Mouse (Mus musculus): ENCODE data around the gene Rab6b.

Gene Rab6b

DNA sequence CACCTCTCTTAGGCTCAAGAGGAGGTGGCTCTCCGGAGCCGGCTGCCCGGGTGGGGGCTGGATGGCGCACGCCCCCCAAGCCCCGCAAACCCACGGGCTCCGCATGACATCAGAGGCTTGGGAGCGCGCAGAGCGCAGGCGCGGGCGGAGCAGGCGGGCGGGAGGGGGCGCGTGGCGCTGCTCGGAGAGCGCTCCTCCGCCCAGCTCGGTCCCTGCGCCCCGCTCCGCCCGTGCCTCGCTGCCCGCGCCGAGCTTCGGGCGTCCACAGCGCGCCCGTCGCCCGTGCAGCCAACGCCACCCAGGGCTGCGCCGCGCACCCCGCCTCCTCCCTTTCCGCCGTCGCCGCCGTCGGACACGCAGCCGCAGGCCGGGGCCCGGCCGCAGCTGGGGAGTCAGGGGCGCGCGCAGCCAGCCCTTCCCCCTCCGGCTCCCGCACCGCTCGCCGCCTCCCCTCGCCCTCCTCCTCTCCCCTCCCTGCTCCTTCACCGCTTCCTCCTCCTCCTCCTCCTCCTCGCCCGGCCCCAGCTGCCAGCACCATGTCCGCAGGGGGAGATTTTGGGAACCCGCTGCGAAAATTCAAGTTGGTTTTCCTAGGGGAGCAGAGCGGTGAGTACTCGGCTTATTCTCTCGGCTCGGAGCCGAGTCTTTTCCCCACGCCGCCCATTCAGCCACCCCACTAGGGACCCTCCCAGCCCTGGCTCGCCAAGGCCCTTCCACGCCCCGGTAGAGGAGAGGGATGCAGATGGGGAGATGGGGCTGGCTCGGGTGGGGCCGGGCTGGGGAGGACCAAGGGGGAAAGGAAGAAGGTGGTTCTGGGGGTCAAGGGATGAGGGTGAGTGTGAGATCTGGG, at the start of gene Rab6b:
Rab6b (plus strand) TSS at position 167 of the 850 bp plus-strand sequence.
- no peak for DNase-seq (ENCODE audit: low spot score)

DNA sequence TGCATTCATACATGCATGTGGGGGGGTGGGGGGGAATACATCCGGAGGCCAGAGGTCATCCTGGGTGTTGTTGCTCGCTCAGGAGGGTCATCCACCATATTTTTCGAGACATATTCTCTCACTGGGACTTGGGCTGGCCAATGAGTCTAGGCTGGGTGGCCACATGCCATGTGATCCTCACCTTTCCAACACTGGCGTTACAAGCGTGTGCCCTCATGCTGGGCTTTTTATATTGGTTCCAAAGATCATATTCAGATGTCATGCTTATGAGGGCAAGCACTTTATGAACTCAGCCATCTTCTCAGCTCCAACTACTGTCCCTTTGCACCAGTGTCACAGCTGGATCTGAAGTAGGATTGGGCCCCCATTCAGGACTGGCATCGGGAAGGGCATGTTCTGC, 48.0 kb upstream of the Rab6b start:
- no peak for DNase-seq (ENCODE audit: low spot score)

GRCm38 (mm10) chr9:103066845-103067244, 44.7 kb upstream of the Rab6b start:
- DNase-seq (ENCODE audit: low spot score), result no peak

DNA sequence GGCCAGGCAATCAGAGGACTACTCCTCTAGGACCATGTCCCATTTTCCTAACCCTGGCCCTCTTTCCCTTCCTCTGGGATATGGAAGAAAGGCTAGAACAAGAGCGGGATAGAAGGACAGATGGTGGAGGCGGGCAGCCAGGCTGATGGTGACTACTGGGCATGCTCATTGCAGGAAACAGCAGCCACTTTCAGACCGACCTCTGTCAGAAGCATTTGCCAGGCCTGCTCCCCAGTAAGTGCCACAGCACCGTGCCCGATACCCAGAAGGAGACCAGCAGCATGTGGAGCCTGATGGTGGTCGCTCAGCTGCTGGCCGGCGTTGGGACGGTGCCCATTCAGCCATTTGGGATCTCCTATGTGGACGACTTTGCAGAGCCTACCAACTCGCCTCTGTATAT, 43.9 kb upstream of the Rab6b start:
- DNase-seq (ENCODE audit: low spot score), result no peak

- DNase-seq (ENCODE audit: low spot score), result no peak
Measured at GRCm38 (mm10) chr9:103068769-103069168, 42.8 kb upstream of the Rab6b start.

- no peak for DNase-seq (ENCODE audit: low spot score)
Measured at GRCm38 (mm10) chr9:103071541-103072203, 39.9 kb upstream of the Rab6b start.

- no peak for DNase-seq (ENCODE audit: low spot score)
Measured at GRCm38 (mm10) chr9:103072204-103072599, 39.4 kb upstream of the Rab6b start.

- no peak for DNase-seq (ENCODE audit: low spot score)
Measured at GRCm38 (mm10) chr9:103072926-103073515, 38.6 kb upstream of the Rab6b start.

DNA sequence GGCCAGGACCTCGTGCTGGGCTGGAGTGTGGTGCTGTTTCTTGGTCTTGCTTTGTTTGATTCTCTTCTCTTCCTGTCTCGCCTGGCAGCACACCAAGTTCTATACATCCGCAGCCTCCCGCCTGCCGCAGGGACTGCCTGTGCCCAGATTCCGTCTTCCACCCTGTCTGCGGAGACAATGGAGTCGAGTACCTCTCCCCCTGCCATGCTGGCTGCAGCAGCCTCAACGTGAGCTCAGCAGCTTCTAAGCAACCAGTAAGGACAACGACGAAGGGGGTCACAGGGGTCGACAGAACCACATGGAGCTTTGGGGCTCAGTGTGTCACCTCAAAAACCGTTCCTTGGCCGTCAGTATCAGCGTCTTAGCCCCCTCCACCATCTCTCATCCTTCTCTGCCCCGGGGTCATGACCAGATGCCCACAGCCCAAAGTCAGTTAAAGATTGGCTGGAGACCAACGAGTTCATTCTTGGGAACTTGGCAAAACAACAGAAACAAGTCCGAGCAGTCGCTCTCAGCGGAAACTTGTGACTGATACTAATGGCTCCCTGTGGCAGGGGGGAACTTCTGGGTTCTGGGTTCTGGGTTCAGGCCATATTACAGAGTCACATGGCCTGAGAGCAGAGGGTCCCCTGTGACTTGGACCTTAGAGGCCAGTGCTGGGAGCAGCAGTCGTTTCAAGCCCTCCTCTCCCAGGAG, 34.6 kb upstream of the Rab6b start:
- no peak for DNase-seq (ENCODE audit: low spot score)

GRCm38 (mm10) chr9:103078194-103078691, 33.3 kb upstream of the Rab6b start:
- no peak for DNase-seq (ENCODE audit: low spot score)

GRCm38 (mm10) chr9:103080211-103080610, 31.4 kb upstream of the Rab6b start:
- DNase-seq (ENCODE audit: low spot score), result no peak

- DNase-seq (ENCODE audit: low spot score), result no peak
Measured at GRCm38 (mm10) chr9:103082246-103082975, 29.2 kb upstream of the Rab6b start.

DNA sequence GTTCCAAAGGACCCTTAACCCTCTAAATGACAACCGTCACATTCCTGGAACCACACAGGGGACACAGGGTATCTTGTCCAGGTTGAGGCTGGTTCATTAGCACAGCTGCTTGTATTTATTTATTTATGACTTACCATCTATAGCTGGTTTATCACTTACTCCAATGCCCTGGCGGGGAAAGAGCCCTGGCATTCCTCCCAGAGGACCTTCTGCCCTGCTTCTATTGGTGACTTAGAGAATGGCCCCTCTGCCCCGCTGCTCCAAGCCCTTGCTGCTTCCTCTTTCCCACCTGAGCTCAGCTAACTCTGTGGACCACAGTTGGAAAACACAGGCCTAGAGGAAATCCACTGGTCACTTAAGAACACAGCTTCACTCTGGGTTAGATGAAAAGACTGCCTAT, 28.2 kb upstream of the Rab6b start:
- DNase-seq (ENCODE audit: low spot score), result no peak

DNA sequence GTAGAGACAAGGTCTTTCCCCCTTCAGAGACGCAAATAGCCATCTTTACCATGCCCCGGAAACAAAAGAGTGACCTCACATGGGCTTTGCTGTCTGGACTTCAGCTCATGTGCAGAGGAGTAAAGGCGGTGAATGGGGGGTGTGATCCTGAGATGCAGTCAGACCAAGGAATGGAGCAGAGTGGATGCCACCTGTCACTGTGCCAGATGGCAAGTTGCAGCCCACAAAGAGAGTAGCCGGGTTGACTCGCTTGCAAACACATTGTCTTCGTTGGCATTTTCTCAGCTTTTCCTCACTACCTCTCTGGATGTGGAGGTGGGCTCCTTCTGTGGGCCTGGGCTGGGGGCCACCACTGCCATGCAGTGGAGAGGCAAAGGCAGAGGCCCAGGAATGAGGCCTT, 24.9 kb upstream of the Rab6b start:
- no peak for DNase-seq (ENCODE audit: low spot score)

DNA sequence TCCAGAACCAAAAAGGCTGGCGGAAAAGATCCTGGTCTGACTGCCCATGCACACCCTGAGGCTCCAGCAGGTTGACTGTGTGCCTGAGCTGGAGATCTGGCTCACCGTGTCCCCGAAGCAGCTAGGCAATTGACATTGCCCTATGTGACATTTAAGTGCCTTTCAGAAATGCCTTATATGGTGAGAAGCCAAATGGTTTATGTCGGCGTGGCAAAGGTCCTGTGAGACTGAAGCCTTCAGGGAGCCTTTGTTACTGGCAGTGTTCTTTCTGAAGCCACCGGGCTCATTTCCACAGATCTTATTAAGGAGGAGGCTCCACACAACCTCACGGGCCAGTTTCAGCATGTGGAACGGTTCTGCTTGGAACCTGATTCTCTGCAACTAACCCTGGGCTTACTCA, 24.3 kb upstream of the Rab6b start:
- no peak for DNase-seq (ENCODE audit: low spot score)

DNA sequence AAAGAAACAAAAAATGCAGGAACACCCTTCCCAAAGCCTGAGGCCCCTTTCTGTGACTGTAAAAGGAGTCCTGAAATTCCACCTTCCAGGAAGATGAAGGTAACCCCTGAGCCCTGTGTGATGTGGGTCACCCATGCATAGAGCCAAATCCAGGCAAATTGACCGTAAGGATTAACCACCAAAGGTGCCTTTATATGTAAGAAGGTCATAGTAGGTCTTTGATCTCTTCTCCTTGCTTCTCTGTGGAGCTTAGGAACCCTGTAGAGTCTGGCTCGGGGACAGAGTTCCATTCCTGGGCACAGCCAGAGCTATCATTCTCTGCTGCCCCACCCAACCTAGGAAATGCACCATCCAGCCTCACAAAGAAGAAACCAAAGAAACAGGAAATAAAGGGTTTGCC, 22.9 kb upstream of the Rab6b start:
- DNase-seq (ENCODE audit: low spot score), result no peak

DNA sequence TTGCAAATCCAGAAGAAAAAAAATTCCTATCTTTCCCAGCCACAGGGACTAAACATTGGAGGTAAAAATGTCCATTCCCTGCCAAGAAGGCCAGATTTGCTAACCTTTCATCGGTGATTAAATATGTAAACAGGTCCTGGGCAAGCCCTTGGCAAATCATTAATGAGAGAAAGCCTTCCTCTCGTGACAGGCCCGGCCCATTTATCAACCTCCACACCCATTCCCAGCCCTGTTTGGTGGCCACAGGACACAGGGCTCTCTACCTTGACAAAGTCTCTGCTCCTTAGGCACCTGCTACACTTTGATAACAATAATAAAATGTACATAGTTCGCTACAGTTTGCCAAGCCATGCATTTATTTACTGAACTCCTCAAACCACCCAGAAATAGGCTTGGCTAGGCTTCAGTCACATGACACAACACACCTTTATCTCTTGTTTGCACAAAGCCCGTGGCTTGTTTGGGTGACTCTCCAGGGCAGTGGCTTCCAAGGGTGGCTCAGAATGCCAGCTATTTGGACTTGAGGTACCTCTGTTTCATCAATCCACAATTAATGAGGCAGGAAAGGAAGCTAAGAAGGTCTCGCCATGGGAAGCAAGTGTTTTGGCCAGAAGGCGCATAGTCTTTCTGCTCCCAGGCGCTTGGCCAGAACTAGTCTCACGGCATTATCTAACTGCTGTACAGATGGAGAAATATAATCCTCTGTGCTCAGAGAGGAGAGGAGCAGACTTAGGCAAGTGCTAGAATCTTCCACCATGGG, 21.3 kb upstream of the Rab6b start:
- no peak for DNase-seq (ENCODE audit: low spot score)

DNA sequence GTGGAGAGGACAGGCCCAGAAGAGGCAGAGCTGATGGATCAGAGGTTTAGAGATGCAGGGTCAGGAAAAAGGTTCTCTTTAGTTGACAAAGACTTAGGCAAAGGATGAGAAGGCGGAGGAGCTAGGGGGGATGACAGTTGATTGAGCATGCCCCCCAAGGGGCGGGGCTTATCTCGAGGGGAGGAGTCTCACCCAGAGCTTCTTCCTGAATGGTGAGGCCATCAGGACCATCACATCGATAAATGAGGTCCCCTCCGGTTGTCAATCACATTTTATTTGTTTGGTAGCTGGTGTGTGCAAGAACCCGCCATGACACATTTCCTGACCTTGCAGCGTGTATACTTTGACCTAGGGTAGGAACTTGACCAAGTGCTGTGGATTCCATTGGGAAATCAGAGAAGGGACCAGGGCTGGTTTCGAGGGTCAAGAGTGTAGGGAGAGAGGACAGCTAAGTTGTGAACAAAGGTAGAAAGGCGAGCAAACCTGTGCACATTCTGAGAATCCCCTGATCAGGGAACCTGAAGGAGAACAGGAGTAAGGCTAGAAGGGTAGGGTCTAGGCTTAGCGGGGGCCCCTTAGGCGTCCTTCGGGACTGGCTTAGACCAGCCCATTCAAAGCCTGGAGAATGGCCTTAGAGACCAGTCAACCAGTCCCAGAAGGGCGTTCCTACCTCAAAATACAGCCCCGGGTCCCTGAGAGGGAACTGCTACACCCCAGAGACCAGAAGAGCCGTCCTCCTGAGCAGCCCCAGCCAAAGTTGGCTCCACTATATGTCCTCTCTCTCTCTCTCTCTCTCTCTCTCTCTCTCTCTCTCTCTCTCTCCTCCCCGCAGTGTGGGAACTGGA, 20.3 kb upstream of the Rab6b start:
- no peak for DNase-seq (ENCODE audit: low spot score)

DNA sequence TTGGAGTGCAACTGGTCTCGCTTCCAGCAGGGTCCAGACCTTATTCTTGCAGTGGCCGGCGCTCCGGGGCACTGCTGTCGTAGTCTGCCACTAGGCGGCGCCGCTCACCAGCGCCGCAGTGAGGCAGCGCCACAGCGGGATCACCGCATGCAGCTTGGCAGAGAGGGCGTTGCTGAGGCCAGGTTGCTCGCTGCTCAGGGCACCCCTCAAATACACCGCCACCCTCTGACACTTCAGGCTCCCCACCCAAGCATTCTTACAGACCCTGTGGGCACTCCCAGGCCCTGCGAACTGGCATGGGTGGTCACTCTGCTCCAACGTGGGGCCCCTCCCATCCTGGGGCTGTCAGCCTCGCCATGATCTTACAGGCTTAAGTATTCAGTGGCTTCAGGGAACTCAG, 19.3 kb upstream of the Rab6b start:
- DNase-seq (ENCODE audit: low spot score), result peak; percentile 22

DNA sequence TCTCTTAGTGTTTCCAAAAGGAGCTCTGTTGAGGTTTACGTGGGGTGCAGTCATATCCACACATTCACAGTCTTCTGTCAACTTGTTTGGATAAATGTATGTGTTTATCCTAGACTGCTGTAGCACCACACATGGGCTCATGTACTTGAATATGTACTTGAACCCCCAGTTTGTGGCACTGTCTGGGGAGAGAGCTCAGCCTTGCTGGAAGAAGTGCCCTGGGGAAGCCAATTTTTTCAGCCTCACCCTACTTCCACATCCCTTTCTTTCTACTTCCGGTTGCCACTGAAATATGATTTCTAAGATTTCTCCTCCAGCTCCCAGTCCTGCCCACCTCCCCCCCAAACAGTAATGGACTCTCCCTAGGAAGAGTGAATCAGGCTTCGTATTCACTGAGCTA, 17.9 kb upstream of the Rab6b start:
- DNase-seq (ENCODE audit: low spot score), result no peak

All from spleen, adult 12 weeks (tissue).